Mouse (Mus musculus): ENCODE data around the gene Ppp2r5d.

The Ppp2r5d gene

DNA sequence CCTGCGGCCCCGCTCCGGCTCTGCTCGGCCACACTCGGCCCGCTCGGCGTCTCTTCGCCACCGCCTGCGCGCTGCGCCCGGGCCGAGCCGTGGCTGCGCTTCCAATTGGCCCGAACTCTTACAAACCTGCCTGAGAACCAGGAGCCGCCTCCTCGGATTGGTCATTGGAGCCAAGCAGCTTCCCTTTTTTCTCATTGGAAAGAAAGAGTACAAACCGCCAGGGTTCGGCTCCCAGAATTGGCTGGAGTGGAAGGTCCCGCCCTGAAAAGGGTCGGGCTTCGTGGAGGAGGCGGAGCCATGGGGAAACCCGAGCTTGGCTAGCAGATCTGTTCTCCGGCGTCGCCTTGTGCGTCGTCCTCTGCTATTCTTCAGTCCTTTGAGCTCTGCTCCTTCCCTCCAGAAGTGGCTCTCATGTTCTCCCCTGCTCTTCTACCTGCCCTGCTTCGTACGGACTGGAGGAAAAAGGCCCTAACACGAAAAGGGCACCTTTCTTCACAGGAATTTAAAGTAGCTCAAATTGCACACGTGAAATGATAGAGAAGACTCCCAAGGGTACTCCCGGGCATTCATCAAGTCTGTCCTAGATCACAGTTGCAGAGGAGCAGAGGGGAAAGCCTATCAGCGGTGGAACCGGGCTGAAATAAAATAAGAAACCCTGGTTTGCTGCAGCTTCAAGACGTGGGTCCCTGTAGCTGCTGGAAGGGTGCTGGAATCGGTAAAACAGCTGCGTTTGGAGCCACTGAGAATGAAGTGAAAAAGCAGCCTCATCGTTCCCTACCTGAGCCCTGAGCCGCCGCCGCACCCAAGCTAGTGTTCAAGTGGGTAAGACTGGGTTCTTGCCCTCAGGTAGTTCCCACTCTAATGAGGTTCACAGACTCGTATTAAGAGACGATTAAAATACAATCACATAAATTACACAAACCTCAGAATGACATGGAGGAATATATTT, at the start of gene Ppp2r5d:
TSS of gene Ppp2r5d (minus strand) at position 225 of the 949 bp plus-strand sequence.
- DNase-seq (ENCODE audit: low spot score), result peak; percentile 96

GRCm38 (mm10) chr17:46751794-46752556, 47.1 kb upstream of the Ppp2r5d start, which contains the start of gene Cnpy3:
Gene Cnpy3, minus strand, starts transcription at chr17:46752214.
- peak; percentile 98 for DNase-seq (ENCODE audit: low spot score)

DNA sequence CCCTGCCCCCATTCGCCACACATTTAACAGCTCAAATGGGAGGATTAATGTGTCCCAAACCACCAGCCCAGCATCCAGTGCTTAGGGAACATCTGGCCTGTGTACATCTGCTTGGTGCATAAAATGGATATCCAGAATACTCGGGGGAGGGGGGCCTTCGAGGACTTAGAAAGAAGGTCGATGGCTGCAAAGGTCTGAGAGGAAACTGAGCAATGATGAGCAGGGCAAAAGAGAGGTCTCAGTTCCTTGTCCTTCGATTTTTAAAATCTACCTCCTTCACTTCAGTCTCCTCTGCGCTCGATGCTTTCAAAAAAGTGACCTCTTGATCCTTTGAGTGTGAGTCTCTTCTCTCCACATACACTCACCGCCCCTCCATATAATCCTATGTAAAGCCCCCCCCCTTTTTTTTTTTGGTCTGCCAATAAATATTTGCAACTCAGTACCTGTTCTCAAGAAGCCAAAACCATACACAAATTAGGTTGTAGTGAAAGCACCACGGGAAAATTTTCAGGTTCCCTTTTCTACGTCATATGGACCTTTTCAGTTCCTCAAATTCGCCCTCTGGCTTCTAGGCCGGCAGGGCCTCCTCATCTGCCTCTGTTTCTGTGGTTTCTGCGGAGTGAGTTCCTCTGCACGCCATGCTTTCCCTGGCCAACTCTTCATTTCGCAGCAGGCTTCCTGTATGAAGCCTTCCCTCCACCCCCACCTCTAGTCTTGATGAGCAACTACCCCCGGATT, 46.3 kb upstream of the Ppp2r5d start:
- DNase-seq (ENCODE audit: low spot score), result no peak

- DNase-seq (ENCODE audit: low spot score), result no peak
Observed at GRCm38 (mm10) chr17:46750580-46750979, 45.7 kb upstream of the Ppp2r5d start.

DNA sequence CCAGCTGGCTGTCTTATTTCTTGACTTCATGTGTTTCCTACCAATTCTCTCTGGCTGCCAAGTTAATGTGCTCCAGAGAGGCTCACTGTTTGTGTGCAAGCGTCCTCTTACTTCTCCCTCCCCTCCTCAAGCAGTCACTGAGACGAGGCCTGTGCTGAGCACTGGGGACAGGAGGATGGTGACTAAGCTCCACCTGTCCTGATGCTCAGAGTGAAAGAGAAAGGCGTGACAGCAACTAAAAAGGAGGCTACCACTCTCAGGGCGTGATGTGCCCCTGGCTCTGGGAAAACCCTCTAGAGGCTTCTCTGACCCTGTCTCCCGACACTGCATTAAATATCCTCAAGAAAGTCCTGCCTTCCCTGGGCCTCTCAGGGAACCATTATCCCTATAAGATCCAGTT, 44.4 kb upstream of the Ppp2r5d start:
- no peak for DNase-seq (ENCODE audit: low spot score)

DNA sequence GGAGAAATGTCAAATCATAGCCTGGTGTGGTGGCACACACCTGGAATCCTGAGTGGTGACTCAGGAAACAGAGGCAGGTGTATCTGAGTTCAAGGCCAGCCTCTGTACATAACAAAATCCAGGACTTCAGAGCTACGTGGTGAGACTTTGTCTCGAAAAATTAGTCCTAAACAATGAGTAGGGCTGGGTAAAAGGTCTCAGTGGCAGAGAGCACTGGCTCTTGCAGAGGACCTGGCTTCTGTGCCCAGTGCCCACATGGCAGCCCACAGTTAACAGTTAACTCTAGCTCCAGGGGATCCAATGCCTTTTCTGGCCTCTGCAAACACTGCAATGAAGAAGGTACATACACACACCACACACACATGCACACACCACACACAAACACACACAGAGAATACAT, 42.9 kb upstream of the Ppp2r5d start:
- DNase-seq (ENCODE audit: low spot score), result no peak

DNA sequence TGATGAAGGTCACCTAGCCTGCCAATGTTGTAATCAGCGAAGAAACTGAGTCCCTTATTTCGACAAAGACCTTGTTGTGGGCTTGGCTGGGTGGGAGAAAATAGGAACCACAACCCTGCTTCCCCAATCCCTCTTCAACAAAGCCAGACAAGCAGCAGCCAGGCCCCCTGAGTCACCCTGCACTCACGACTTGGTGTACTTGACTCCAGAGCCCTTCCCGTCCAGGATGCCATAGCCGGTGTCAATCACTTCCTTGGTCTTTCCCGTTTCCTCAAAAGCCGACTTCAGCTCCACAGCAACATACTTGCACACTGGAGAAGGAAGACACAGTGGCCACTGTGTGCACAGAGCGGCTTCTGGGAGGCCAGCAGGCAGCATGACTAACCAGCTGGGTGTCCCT, 42.3 kb upstream of the Ppp2r5d start:
- DNase-seq (ENCODE audit: low spot score), result no peak

GRCm38 (mm10) chr17:46745506-46745905, 40.6 kb upstream of the Ppp2r5d start:
- DNase-seq (ENCODE audit: low spot score), result no peak

DNA sequence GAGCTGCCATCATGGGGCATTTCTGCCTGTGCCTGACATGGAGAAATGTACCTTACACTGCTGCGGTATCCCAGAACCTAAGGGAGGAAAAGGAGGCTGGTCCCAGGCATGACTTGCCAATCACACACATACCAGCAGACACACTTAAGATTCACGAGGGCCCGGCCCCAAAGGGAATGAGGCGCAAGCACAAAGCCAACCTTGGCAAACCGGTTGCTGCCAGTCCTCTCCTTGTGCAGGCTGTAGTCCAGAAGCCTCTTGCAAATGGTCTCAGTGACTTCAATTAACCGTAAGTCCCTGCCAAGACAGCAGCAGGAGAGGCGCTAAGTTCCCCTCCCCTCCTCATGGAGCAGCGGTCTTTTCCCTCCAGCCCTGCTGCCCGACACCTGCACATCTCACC, 38.1 kb upstream of the Ppp2r5d start:
- no peak for DNase-seq (ENCODE audit: low spot score)

DNA sequence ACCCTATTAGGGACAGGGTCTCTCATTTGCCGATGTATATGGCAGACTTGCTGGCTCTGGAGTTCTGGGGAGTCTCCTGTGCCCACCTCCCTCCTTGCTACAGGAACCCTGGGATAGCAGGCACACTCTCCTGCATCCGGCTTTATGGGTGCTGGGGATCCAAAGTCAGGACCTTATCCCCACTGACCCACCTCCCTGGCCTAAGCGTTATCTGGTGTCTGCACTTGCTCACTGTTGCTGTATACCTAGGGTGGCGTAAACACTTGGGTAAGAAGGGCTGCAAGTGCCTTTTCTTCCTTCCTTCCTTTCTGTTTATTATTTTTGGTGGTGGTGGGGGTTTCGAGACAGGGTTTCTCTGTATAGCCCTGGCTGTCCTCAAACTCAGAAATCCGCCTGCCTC, 36.4 kb upstream of the Ppp2r5d start:
- DNase-seq (ENCODE audit: low spot score), result no peak

- peak; percentile 81 for DNase-seq (ENCODE audit: low spot score)
Observed at GRCm38 (mm10) chr17:46736160-46736559, 31.2 kb upstream of the Ppp2r5d start.

DNA sequence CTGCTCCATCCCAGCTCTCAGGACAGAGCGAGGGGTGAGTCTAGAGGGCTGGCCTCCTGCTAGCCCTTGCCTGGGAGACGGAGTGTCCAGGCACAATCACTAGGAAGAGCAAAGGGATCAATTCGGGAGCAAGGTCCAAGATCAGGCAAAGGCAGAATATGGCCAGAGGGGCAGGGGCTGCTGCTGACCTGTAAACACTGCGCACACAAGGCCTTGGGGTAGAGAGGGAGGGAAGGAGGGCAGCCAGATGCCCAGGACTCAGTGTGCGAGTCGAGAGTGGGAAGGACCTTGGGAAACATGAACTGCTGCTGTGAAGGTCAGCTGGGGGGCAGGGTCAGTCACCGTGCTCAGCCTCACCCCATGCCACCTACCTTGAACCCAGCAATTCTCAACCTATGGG, 30.4 kb upstream of the Ppp2r5d start:
- no peak for DNase-seq (ENCODE audit: low spot score)

- DNase-seq (ENCODE audit: low spot score), result no peak
Observed at GRCm38 (mm10) chr17:46734055-46734454, 29.1 kb upstream of the Ppp2r5d start.

- DNase-seq (ENCODE audit: low spot score), result peak; percentile 59
Observed at GRCm38 (mm10) chr17:46728904-46729318, 24.0 kb upstream of the Ppp2r5d start, which contains the start of gene Gnmt. Gene Gnmt, minus strand, starts transcription at chr17:46729168.

GRCm38 (mm10) chr17:46728496-46728895, 23.6 kb upstream of the Ppp2r5d start:
- no peak for DNase-seq (ENCODE audit: low spot score)

- peak; percentile 69 for DNase-seq (ENCODE audit: low spot score)
Observed at GRCm38 (mm10) chr17:46728021-46728420, 23.1 kb upstream of the Ppp2r5d start.

DNA sequence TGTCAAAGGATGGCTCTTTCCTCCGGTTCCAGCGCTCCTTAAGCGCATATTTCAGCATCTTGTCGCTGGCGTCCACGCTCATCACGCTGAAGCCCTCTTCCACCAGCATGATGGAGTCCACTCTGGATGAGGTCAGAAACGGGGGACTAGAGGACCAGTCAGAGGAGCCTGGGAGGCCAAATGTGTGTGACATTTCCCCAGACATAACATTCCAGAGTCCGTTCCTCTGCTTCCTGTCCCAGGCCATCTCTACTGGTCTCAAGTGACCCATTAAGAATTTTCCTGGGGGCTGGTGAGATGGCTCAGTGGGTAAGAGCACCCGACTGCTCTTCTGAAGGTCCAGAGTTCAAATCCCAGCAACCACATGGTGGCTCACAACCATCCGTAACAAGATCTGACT, 22.4 kb upstream of the Ppp2r5d start:
- DNase-seq (ENCODE audit: low spot score), result no peak

DNA sequence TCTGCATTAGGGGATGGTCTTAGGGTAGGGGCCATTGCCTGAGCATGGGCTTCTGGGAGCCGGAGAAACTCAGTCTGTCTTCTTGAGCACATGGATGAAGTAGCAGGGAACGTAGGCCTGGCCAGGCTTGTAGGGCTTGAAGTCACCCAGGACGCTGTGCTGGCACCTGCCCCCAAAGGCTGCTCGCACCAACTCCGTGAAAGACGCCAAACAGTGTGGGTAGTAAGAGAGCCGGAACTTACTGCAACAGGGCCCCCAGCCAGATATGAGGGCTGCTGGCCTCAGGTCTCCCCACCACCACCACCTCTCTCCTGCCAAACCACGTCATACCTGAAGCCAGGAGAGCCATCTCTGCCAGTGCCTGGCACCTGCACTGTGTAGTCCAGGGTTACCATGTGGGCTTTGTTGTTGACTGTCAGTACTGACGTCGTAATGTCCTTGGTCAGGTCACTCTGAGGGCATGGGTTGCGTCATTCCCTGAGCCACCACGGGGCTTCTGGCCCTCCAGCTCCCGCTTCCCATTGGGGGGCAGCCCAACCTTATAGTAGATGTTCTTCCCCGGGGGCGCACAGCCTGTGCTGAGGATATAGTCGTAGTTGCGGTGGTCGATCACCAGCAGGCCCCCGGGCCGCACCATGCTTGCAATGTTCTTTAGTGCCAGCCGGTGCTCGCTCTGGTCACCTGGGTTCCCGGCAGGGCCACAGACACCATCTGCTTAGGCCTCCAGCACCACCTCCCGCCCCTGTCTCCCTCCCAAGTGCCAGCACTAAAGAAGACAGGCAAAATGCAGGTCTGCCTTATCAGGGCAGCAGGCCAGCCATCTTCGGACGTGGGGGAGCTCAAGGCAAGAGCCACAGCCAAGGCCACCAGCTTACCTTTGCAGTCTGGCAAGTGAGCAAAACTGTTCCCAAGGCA, 21.1 kb upstream of the Ppp2r5d start:
- peak; percentile 54 for DNase-seq (ENCODE audit: low spot score)

DNA sequence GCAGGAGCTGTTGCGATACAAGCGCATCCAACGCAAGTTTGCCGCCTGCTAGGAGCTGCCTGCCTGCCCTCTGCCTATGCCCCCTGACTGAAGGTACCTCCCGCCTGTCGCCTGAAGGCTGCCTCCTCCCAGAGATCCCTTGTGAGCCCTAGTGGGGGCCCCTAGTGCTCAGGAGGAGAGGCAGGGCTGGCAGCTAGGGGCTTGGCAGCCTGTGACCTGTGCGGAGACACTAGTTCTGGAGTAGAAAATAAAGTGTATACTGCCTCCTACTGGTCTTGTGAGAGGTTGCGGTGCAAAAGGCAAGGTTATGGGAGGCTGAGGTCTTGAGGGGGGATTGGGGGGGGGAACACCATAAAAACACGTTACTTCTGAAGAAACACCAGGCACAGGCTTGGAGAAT, 20.4 kb upstream of the Ppp2r5d start:
- no peak for DNase-seq (ENCODE audit: low spot score)

- DNase-seq (ENCODE audit: low spot score), result no peak
Observed at GRCm38 (mm10) chr17:46724477-46725084, 19.7 kb upstream of the Ppp2r5d start.

DNA sequence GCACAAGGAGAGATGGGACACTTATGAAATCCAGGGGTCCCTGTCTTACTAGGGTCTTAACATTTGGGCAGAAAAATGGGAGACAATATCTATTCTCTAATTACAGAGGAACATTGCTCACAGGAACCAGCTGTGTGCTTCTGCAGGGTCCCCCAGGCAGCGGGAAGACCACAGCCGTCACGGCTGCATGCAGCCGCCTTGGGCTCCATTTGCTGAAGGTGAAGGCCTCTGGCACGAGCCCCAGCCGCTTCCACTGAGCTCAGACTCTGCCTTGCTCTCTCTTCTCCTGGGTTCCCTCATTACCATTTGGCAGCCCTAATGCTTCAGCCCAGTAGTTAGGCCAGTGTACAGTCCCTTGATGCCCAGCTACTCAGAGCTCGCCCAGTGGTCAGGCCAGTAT, 16.2 kb upstream of the Ppp2r5d start:
- DNase-seq (ENCODE audit: low spot score), result no peak
